Mouse (Mus musculus) lung, postnatal 0 days (tissue): ENCODE measurements at regions not wholly inside any gene's neighbourhood (a gene's known extent, or its start where the extent isn't known, plus 50 kb on each side); places are given as distances from the start of the nearest gene placed in this dataset.

Experiments
- ATAC-seq: fragments of 200-750 bp; cut with Nextera tagmentation; 2 replicates; pipeline ENCODE4 v1.8.0; 2017; ENCODE audit warnings: moderate library complexity
- DNase-seq: peaks from one replicate; pipeline ENCODE4 v3.0.0-alpha.2; 2016; ENCODE audit warnings: low spot score
- H3K27ac ChIP-seq: fragments of 300-500 bp; sonication (generic); 2 replicates; pipeline ENCODE4 v1.5.1; 2014; ENCODE audit warnings: antibody characterized with exemption, mild to moderate bottlenecking, low read length, mixed read lengths
- H3K27me3 ChIP-seq: fragments of 300-500 bp; sonication (generic); replicated peaks from 2 replicates; pipeline ENCODE4 v1.6.1; 2014; ENCODE audit warnings: low read length, mixed read lengths; ENCODE audit not compliant: insufficient read depth
- H3K36me3 ChIP-seq: fragments of 300-500 bp; sonication (generic); 2 replicates; pipeline ENCODE4 v1.6.1; 2014; ENCODE audit warnings: low read length, mixed read lengths; ENCODE audit not compliant: insufficient read depth
- H3K4me1 ChIP-seq: fragments of 300-500 bp; sonication (generic); 2 replicates; pipeline ENCODE4 v1.6.1; 2014; ENCODE audit warnings: antibody characterized with exemption, low read depth, low read length, mixed read lengths; ENCODE audit not compliant: insufficient read depth
- H3K4me2 ChIP-seq: fragments of 300-500 bp; sonication (generic); replicated peaks from 2 replicates; pipeline ENCODE4 v1.6.1; 2014; ENCODE audit warnings: low read depth, mild to moderate bottlenecking, low read length, moderate library complexity, mixed read lengths
- H3K4me3 ChIP-seq: fragments of 300-500 bp; sonication (generic); 2 replicates; pipeline ENCODE4 v1.5.1; 2014; ENCODE audit warnings: low read depth, low read length
- H3K9ac ChIP-seq: fragments of 300-500 bp; sonication (generic); replicated peaks from 2 replicates; pipeline ENCODE4 v1.6.1; 2014; ENCODE audit warnings: low read depth, mild to moderate bottlenecking
- H3K9me3 ChIP-seq: fragments of 300-500 bp; sonication (generic); 2 replicates; pipeline ENCODE4 v1.6.1; 2016; ENCODE audit warnings: low read length, mixed read lengths
- CTCF ChIP-seq: IDR thresholded peaks from 2 replicates; pipeline ENCODE4 v1.5.1; 2016; ENCODE audit warnings: antibody characterized with exemption, mild to moderate bottlenecking
- EP300 ChIP-seq: IDR thresholded peaks from 2 replicates; pipeline ENCODE4 v1.6.1; 2016; ENCODE audit warnings: antibody characterized with exemption, mild to moderate bottlenecking, control low read depth
- WGBS: fragments of 180-500 bp; shearing (Covaris S2); extraction: QIAGEN DNeasy Blood & Tissue Kit; methylation state at CpG from one replicate; pipeline ENCODE4 v1.1.7; 2014; 5-methylcytosine and 5-hydroxymethylcytosine counted together

DNA sequence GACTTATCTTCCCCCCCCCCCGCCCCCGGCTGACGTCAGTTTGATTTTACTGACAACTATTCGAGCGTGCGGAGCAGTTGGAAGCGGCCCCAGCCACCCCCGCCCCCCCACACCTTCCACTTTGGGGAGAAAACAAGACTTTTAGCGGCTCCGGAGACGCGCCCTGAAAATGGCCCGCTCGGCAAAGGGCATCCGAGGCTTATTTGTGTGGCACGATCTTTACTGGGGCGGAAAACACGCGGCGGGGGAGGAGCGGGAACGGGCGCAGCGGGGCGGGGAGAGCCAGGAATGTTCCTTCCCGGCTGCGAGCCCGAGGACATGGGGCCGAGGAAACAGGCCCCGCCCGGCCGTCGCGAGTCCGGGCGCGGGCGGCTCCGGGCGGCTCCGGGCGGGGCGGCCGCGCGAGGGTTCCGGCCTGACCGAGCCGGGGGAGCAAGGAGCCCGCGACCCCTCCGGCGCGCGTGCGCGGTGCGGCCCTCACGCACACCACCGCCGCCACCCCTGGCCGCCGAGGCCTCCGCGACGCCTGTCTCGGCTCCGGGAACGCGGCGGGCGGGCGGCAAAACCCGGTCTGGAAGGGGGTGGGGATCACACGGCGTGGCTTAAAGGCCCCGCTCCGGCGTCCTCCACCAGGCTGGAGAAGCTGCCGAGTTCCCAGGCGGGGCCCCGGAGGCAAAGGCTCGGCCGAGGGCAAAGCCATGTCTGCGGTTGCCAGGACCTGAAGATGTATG lies 86.1 kb upstream of the Arid1b start:
- peak; percentile 95 for ATAC-seq
- TF ChIP-seq EP300, result 0 out of 2 replicates have a peak, but pooled peaks have one; percentile 13
- peak; percentile 5; the same call in 1 of the 2 replicates for TF ChIP-seq CTCF
- WGBS, result 1% methylated on average over 48 of the region's 85 CpGs

GRCm38 (mm10) chr17:4908572-4908965 lies 85.6 kb upstream of the Arid1b start:
- DNase-seq (no peak), ATAC-seq (peak; percentile 6; the same call in 1 of the 2 replicates)
- peak overlapping the region; percentile 63 for H3K9ac ChIP-seq
- H3K4me1 ChIP-seq, result no peaks in the 10 kb centered on the region
- H3K4me3 ChIP-seq, result peak overlapping the region; percentile 59
- TF ChIP-seq EP300 (no peak), CTCF (no peak)
- under 1% methylated on average over 17 of the region's 17 CpGs for WGBS
- no peaks in the 10 kb centered on the region for H3K9me3 ChIP-seq
- peak overlapping the region; percentile 74 for H3K4me2 ChIP-seq
- no peaks in the 10 kb centered on the region for H3K27me3 ChIP-seq
- H3K27ac ChIP-seq, result peak overlapping the region; percentile 98
- H3K36me3 ChIP-seq, result no peaks in the 10 kb centered on the region

More for the DNA sequence above, 86.1 kb upstream of the Arid1b start:
- H3K27ac ChIP-seq, result peak overlapping the region; percentile 98
- peak overlapping the region; percentile 74 for H3K4me2 ChIP-seq
- H3K9ac ChIP-seq, result peak overlapping the region; percentile 63
- peak; percentile 96 for DNase-seq
- no peaks in the 10 kb centered on the region for H3K4me1 ChIP-seq
- peak overlapping the region; percentile 59 for H3K4me3 ChIP-seq
- H3K9me3 ChIP-seq, result no peaks in the 10 kb centered on the region
- no peaks in the 10 kb centered on the region for H3K36me3 ChIP-seq
- no peaks in the 10 kb centered on the region for H3K27me3 ChIP-seq

- Histone ChIP-seq H3K27me3 (no peaks in the 10 kb centered on the region), H3K9ac (no peak overlapping the region), H3K9me3 (no peaks in the 10 kb centered on the region), H3K4me3 (no peak overlapping the region), H3K4me2 (no peak overlapping the region), H3K36me3 (no peaks in the 10 kb centered on the region), H3K4me1 (no peaks in the 10 kb centered on the region), H3K27ac (no peak overlapping the region)
- DNase-seq (no peak), ATAC-seq (no peak)
- TF ChIP-seq EP300 (no peak), CTCF (no peak)
- WGBS, result 74% methylated on average over 5 of the region's 5 CpGs
Observed at GRCm38 (mm10) chr17:4910182-4910581, 84.0 kb upstream of the Arid1b start.

DNA sequence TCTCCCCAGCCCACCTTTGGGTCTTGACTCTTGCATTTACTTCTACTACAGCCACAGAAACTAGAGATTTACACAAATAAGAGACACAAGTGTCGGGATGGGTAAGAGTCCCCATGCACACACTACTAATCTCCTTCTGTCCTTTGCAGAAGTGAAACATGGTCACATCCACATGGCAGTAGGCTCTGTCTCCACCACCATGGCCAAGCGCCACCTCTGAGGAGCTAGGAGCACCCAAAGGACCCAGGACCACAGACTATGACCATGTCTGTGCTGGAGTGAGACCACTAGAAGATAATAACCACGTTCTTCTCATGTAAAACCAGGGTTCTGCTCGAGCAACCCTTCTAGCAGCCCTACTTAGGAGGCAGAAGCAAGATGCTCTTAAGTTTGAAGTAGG lies 81.1 kb upstream of the Arid1b start:
- H3K4me1 ChIP-seq, result no peaks in the 10 kb centered on the region
- H3K36me3 ChIP-seq, result no peaks in the 10 kb centered on the region
- H3K27me3 ChIP-seq, result no peaks in the 10 kb centered on the region
- H3K4me3 ChIP-seq, result no peak overlapping the region
- H3K27ac ChIP-seq, result no peak overlapping the region
- DNase-seq (no peak), ATAC-seq (no peak)
- WGBS, result 75% methylated on average over 4 of the region's 4 CpGs
- no peak overlapping the region for H3K4me2 ChIP-seq
- H3K9me3 ChIP-seq, result no peaks in the 10 kb centered on the region
- TF ChIP-seq EP300 (no peak), CTCF (no peak)
- no peak overlapping the region for H3K9ac ChIP-seq

DNA sequence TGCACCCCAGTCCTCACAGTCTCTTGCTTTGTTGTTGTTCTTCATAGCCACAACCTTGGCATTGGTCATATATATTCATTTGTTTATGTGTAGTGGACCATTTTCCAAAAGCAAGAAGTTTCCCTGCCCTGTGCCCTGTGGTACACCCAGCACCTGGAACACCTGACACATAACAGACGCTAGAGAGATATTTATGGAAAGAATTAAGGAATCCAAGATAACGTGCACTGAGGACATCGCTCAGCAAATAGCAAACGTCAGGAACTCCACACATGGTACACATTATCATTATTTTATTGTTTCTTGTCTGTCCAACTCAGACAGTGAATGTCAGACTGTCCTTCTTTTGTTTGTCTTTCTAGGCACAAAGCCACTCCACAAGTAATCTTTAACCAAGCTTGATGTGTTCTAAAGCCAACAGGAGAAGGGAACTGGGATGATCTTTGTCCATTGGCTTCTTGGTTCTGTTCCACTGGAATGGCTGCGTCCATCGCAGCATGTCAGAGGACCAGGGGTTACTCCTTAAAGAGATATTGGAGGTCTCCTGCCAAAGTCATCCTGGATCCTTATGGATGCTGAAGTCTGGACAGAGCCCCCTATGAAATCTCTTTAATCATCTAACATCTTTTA lies 74.2 kb upstream of the Arid1b start:
- Histone ChIP-seq H3K4me2 (no peak overlapping the region), H3K27me3 (no peaks in the 10 kb centered on the region), H3K9ac (no peak overlapping the region), H3K4me3 (no peak overlapping the region), H3K9me3 (no peaks in the 10 kb centered on the region), H3K27ac (no peak overlapping the region), H3K36me3 (no peaks in the 10 kb centered on the region), H3K4me1 (no peaks in the 10 kb centered on the region)
- DNase-seq, result no peak
- TF ChIP-seq CTCF, result no peak
- TF ChIP-seq EP300, result no peak
- WGBS, result 63% methylated on average over 6 of the region's 6 CpGs
- ATAC-seq, result no peak

GRCm38 (mm10) chr17:4921121-4921520 lies 73.0 kb upstream of the Arid1b start:
- TF ChIP-seq EP300 (no peak), CTCF (no peak)
- H3K4me1 ChIP-seq, result no peaks in the 10 kb centered on the region
- ATAC-seq (no peak), DNase-seq (no peak)
- H3K27me3 ChIP-seq, result no peaks in the 10 kb centered on the region
- no peaks in the 10 kb centered on the region for H3K9me3 ChIP-seq
- no peak overlapping the region for H3K4me3 ChIP-seq
- no peak overlapping the region for H3K4me2 ChIP-seq
- no peak overlapping the region for H3K27ac ChIP-seq
- no peak overlapping the region for H3K9ac ChIP-seq
- H3K36me3 ChIP-seq, result no peaks in the 10 kb centered on the region
- WGBS, result 75% methylated on average over 7 of the region's 7 CpGs
